Mouse (Mus musculus) gastrocnemius, adult 8-10 months (tissue): ENCODE measurements around the gene Ikbkg. TPM values are rescaled to one million over a fixed set of nuclear protein-coding genes. Genes with fewer than 3 reads are reported as not detected.
"Not testable (repeated sequence)": the region's sequence is repeated elsewhere in the genome, so short reads cannot be mapped to it uniquely, and the experiment has no call there.

Experiments used
- DNase-seq, 2 experiments: peaks; one replicate each; pipeline ENCODE4 v3.0.0; 2022; ENCODE audit warnings: low spot score in 2 of 2
- total RNA-seq, 4 experiments: library from RNA; stranded (reverse); gene quantifications; 2 replicates each; pipeline ENCODE4 v1.2.4; 2022

Gene Ikbkg
- total RNA-seq, 4 experiments from 2014 or later, result 21.6 to 31.2 (median 25.5) TPM

- DNase-seq, result no peak
These were observed 58.2 kb downstream of the Ikbkg start for GRCm38 (mm10) chrX:74451157-74451912.

DNA sequence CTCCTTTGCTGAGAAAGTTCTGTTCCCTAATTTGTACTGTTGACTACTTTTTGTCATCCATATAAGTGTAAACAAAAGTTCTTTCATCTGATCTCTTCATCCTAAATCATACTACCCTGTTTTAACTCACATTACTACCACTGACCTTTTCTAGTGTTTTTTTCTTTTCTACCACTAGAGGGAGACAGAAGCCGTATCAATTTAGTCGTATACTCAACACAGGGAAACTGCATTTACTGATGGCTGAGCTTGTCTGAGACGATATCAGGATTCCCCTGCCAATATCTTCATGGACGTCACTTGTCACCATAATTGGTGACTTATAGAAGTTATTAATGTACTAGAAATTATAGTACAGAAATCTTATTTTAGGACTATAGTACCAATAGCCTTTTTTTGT, 59.7 kb downstream of the Ikbkg start:
- DNase-seq, result no peak

GRCm38 (mm10) chrX:74481349-74481885, 88.3 kb downstream of the Ikbkg start, which contains the start of gene Gm6880:
TSS of gene Gm6880 (minus strand) at chrX:74481399.
- not testable (repeated sequence) for DNase-seq

DNA sequence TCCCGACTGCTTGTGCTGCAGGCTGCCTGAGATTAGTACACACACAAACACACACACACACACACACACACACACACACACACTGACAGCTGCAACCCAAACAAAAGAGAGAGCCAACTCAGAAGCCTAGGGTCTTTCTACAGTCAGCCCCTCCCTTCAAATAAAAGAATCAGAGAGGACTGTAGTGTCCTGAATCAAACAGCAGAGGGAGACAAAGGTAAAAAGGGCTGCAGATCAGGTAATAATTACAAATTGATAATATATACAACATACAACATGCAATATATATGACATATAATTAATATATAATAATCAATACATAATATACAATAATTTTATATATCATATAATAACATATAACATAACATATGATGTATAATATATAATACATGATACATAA, 104.0 kb downstream of the Ikbkg start:
- no peak for DNase-seq

Other genes starting within 250 kb of the Ikbkg start
- gene Tex28, start 225.5 kb upstream of the Ikbkg start, total RNA-seq, result not detected
- gene Tktl1, start 216.0 kb upstream of the Ikbkg start, total RNA-seq, result not detected
- gene Flna, start 143.5 kb upstream of the Ikbkg start, total RNA-seq, result 10 to 100 TPM; 24.0 to 39.3 (median 32.3) TPM
- gene Emd, start 138.6 kb upstream of the Ikbkg start, total RNA-seq, result 10 to 100 TPM; 23.0 to 29.5 (median 26.9) TPM
- gene Rpl10, start 122.5 kb upstream of the Ikbkg start, total RNA-seq, result 100 to 1,000 TPM; 130 to 325 (median 183) TPM
- 10 to 100 TPM; 39.0 to 53.5 (median 48.1) TPM for gene Taz, start 111.4 kb upstream of the Ikbkg start, total RNA-seq
- gene Dnase1l1, start 111.0 kb upstream of the Ikbkg start, total RNA-seq, result 100 to 1,000 TPM; 126 to 143 (median 137) TPM
- gene Atp6ap1, start 96.2 kb upstream of the Ikbkg start, total RNA-seq, result 10 to 100 TPM; 86.9 to 87.5 (median 87.2) TPM
- 10 to 100 TPM; 26.0 to 45.1 (median 33.4) TPM for gene Gdi1, start 88.3 kb upstream of the Ikbkg start, total RNA-seq
- gene Fam50a, start 80.3 kb upstream of the Ikbkg start, total RNA-seq, result 10 to 100 TPM; 22.6 to 26.2 (median 24.4) TPM
- gene Plxna3, start 64.2 kb upstream of the Ikbkg start, total RNA-seq, result under 1 TPM; 0.27 to 0.73 (median 0.58) TPM
- 10 to 100 TPM; 36.1 to 50.3 (median 43.0) TPM for gene Lage3, start 39.7 kb upstream of the Ikbkg start, total RNA-seq
- gene Ubl4a, start 20.1 kb upstream of the Ikbkg start, total RNA-seq, result 10 to 100 TPM; 56.6 to 63.1 (median 60.5) TPM
- gene Slc10a3, start 19.9 kb upstream of the Ikbkg start, total RNA-seq, result 1 to 10 TPM; 1.9 to 2.7 (median 2.4) TPM
- gene Fam3a, start within 50 bp of the Ikbkg start, total RNA-seq, result 10 to 100 TPM; 12.8 to 15.3 (median 14.2) TPM
- 1 to 10 TPM; 2.0 to 4.2 (median 3.4) TPM for gene G6pdx, start 35.9 kb downstream of the Ikbkg start, total RNA-seq
- gene Gm6880, start 88.1 kb downstream of the Ikbkg start, total RNA-seq, result not detected
- not detected for gene Olfr1326-ps1, start 181.6 kb downstream of the Ikbkg start, total RNA-seq
- gene Olfr1325, start 199.4 kb downstream of the Ikbkg start, total RNA-seq, result not detected